Mouse (Mus musculus) frontal cortex, adult 2 months (tissue): Measurements from ENCODE around the gene Gm3383. TPM values are rescaled to one million over a fixed set of nuclear protein-coding genes. Genes with fewer than 3 reads are reported as not detected.
"Not testable (repeated sequence)": the region's sequence is repeated elsewhere in the genome, so short reads cannot be mapped to it uniquely, and the experiment has no call there.

Experiments used
- DNase-seq, 2 experiments: peaks; one replicate each; pipeline ENCODE4 v3.0.0; 2022; ENCODE audit warnings: low spot score in 1 of 2; ENCODE audit errors: extremely low spot score in 1 of 2
- polyA plus RNA-seq: library from polyadenylated mRNA; depleted of rRNA; stranded (reverse); fragments of >200 nt; gene quantifications from 2 replicates; pipeline ENCODE4 v1.2.3, GENCODE M21; 2012; rRNA removed

Gene Gm3383
- polyA plus RNA-seq = 1.7 and 2.1 TPM in 2 replicates

- DNase-seq = not testable (repeated sequence)
Measured at GRCm38 (mm10) chr14:5807882-5808281, at the start of gene Gm3383. Gene Gm3383, minus strand, starts transcription at chr14:5807982.

- DNase-seq = not testable (repeated sequence)
Measured at GRCm38 (mm10) chr14:5855911-5856310, 48.1 kb upstream of the Gm3383 start.

- not testable (repeated sequence) for DNase-seq
Measured at GRCm38 (mm10) chr14:5830229-5830628, 22.4 kb upstream of the Gm3383 start, which contains the start of gene Gm3424. Gene Gm3424, minus strand, starts transcription at chr14:5830329.

GRCm38 (mm10) chr14:5812699-5813356 is 5.0 kb upstream of the Gm3383 start:
- not testable (repeated sequence) for DNase-seq

GRCm38 (mm10) chr14:5741477-5741876 is 66.3 kb downstream of the Gm3383 start, which contains the start of gene Gm3373:
Gene Gm3373, minus strand, starts transcription at chr14:5741577.
- DNase-seq = not testable (repeated sequence)

- DNase-seq = not testable (repeated sequence)
Measured at GRCm38 (mm10) chr14:5687357-5687756, 120.4 kb downstream of the Gm3383 start, which contains the start of gene Gm9603. Gene Gm9603, minus strand, starts transcription at chr14:5687457.

- DNase-seq = not testable (repeated sequence)
Measured at GRCm38 (mm10) chr14:5632928-5633327, 174.9 kb downstream of the Gm3383 start, which contains the start of gene Gm8265. Gene Gm8265, minus strand, starts transcription at chr14:5633028.

Other genes starting within 250 kb of the Gm3383 start
- gene Gm8265, start 175.0 kb downstream of the Gm3383 start, polyA plus RNA-seq = not detected in 2 replicates
- not detected in 2 replicates for gene Gm9603, start 120.5 kb downstream of the Gm3383 start, polyA plus RNA-seq
- gene Gm3373, start 66.4 kb downstream of the Gm3383 start, polyA plus RNA-seq = 0.21 and 0.38 TPM in 2 replicates
- not detected in 2 replicates for gene Gm3424, start 22.3 kb upstream of the Gm3383 start, polyA plus RNA-seq
- gene Gm8237, start 72.4 kb upstream of the Gm3383 start, polyA plus RNA-seq = 0.12 and 0.13 TPM in 2 replicates
- 1.4 TPM in 2 replicates for gene Gm3248, start 153.8 kb upstream of the Gm3383 start, polyA plus RNA-seq
- gene Gm3453, start 171.2 kb upstream of the Gm3383 start, polyA plus RNA-seq = not detected in 2 replicates